Mouse (Mus musculus) neural tube, embryonic 14.5 days (tissue): Measurements from ENCODE around the gene Olfr95. TPM values are rescaled to one million over a fixed set of nuclear protein-coding genes. Genes with fewer than 3 reads are reported as not detected.

ENCODE experiments used
- ATAC-seq: fragments of 200-750 bp; cut with Nextera tagmentation; 2 replicates; pipeline ENCODE4 v1.8.0; 2017; ENCODE audit warnings: low read depth, mild to moderate bottlenecking, moderate TSS enrichment, moderate library complexity
- H3K27ac ChIP-seq: fragments of 300-500 bp; sonication (generic); 2 replicates; pipeline ENCODE4 v1.5.1; 2014; ENCODE audit warnings: low read depth, mild to moderate bottlenecking, control low read depth, low read length, moderate library complexity, mixed read lengths
- H3K27me3 ChIP-seq: fragments of 300-500 bp; sonication (generic); 2 replicates; pipeline ENCODE4 v1.6.1; 2014; ENCODE audit warnings: low read length; ENCODE audit not compliant: control insufficient read depth, insufficient read depth
- H3K36me3 ChIP-seq: fragments of 300-500 bp; sonication (generic); 2 replicates; pipeline ENCODE4 v1.6.1; 2014; ENCODE audit warnings: low read length, mixed read lengths; ENCODE audit not compliant: control insufficient read depth, insufficient read depth
- H3K4me1 ChIP-seq: fragments of 300-500 bp; sonication (generic); 2 replicates; pipeline ENCODE4 v1.6.1; 2014; ENCODE audit warnings: low read length; ENCODE audit not compliant: control insufficient read depth, insufficient read depth
- H3K4me2 ChIP-seq: fragments of 300-500 bp; sonication (generic); 2 replicates; pipeline ENCODE4 v1.6.1; 2014; ENCODE audit warnings: mild to moderate bottlenecking, low read depth, low read length, control low read depth
- H3K4me3 ChIP-seq: fragments of 300-500 bp; sonication (generic); 2 replicates; pipeline ENCODE4 v1.5.1; 2014; ENCODE audit warnings: low read depth, low read length, control low read depth, mixed read lengths
- H3K9ac ChIP-seq: fragments of 300-500 bp; sonication (generic); replicated peaks from 2 replicates; pipeline ENCODE4 v1.6.1; 2014; ENCODE audit warnings: low read depth, mild to moderate bottlenecking, control low read depth, low read length, mixed read lengths
- H3K9me3 ChIP-seq: fragments of 300-500 bp; sonication (generic); 2 replicates; pipeline ENCODE4 v1.6.1; 2016; ENCODE audit warnings: low read length; ENCODE audit not compliant: control insufficient read depth
- whole genome bisulfite sequencing: fragments of 180-500 bp; shearing (Covaris S2); extraction: QIAGEN DNeasy Blood & Tissue Kit; methylation state at CpG from one replicate; pipeline ENCODE4 v1.1.7; 2014; 5-methylcytosine and 5-hydroxymethylcytosine counted together
- polyA plus RNA-seq: library from polyadenylated mRNA; unstranded; fragments of >200 nt; fragmentation: Nextera tagmentation; extraction: Ambion mirVana; gene quantifications from 2 replicates; pipeline ENCODE4 v1.2.1, GENCODE M21; 2014

The Olfr95 gene
- polyA plus RNA-seq, 1 experiment from 2014 or later, result 0.05 TPM

GRCm38 (mm10) chr17:37210884-37211768, 1.8 kb downstream of the Olfr95 start:
- Histone ChIP-seq H3K4me2 (peak overlapping the region; percentile 51), H3K4me3 (peak overlapping the region; percentile 32), H3K27ac (no peak overlapping the region), H3K9ac (peak overlapping the region; percentile 58), H3K36me3 (no peaks in the 10 kb centered on the region), H3K4me1 (no peaks in the 10 kb centered on the region), H3K27me3 (no peaks in the 10 kb centered on the region), H3K9me3 (no peaks in the 10 kb centered on the region)
- peak; percentile 88 for ATAC-seq
- WGBS, result 23% methylated on average over 40 of the region's 40 CpGs

GRCm38 (mm10) chr17:37203917-37204236, 9.0 kb downstream of the Olfr95 start:
- Histone ChIP-seq H3K4me3 (no peak overlapping the region), H3K27ac (no peak overlapping the region), H3K36me3 (no peaks in the 10 kb centered on the region), H3K9me3 (no peaks in the 10 kb centered on the region), H3K27me3 (no peaks in the 10 kb centered on the region), H3K4me2 (no peak overlapping the region), H3K4me1 (no peaks in the 10 kb centered on the region), H3K9ac (no peak overlapping the region)
- 35% methylated on average over 3 of the region's 3 CpGs for WGBS
- peak; percentile 77; the same call in 1 of the 2 replicates for ATAC-seq

GRCm38 (mm10) chr17:37203206-37203916, 9.6 kb downstream of the Olfr95 start:
- no peaks in the 10 kb centered on the region for H3K9me3 ChIP-seq
- no peak overlapping the region for H3K4me2 ChIP-seq
- 0% methylated on average over 4 of the region's 4 CpGs for WGBS
- no peaks in the 10 kb centered on the region for H3K36me3 ChIP-seq
- no peaks in the 10 kb centered on the region; the same call in 1 of the 2 replicates for H3K27me3 ChIP-seq
- H3K9ac ChIP-seq, result no peak overlapping the region
- H3K27ac ChIP-seq, result no peak overlapping the region
- ATAC-seq, result peak; percentile 89
- no peak overlapping the region for H3K4me3 ChIP-seq
- H3K4me1 ChIP-seq, result no peaks in the 10 kb centered on the region

- Histone ChIP-seq H3K9ac (no peak within 1 kb of the TSS), H3K27me3 (peaks cover 10% of the 10 kb centered on the region), H3K4me3 (no peak within 1 kb of the TSS), H3K27ac (no peak within 1 kb of the TSS), H3K4me1 (no peaks in the 10 kb centered on the region), H3K4me2 (no peak within 1 kb of the TSS), H3K9me3 (no peaks in the 10 kb centered on the region), H3K36me3 (no peaks in the 10 kb centered on the region)
- 79% methylated on average over 2 of the region's 2 CpGs for WGBS
- no peak for ATAC-seq
Measured at GRCm38 (mm10) chr17:37200894-37201293, 12.0 kb downstream of the Olfr95 start, which contains the start of gene Olfr94. Gene Olfr94 (minus strand): TSS chr17:37200994.

- Histone ChIP-seq H3K4me2 (peak overlapping the region; percentile 84), H3K27me3 (peaks cover 10% of the 10 kb centered on the region), H3K36me3 (no peaks in the 10 kb centered on the region), H3K9me3 (no peaks in the 10 kb centered on the region), H3K9ac (peak overlapping the region; percentile 68), H3K4me3 (peak overlapping the region; percentile 58), H3K4me1 (no peaks in the 10 kb centered on the region), H3K27ac (peak overlapping the region; percentile 40)
- under 1% methylated on average over 77 of the region's 77 CpGs for WGBS
- ATAC-seq, result peak; percentile 97
Measured at GRCm38 (mm10) chr17:37196845-37197724, 15.8 kb downstream of the Olfr95 start.

- ATAC-seq, result no peak
- 93% methylated on average over 5 of the region's 5 CpGs for WGBS
- no peaks in the 10 kb centered on the region for H3K9me3 ChIP-seq
- H3K36me3 ChIP-seq, result no peaks in the 10 kb centered on the region
- H3K27me3 ChIP-seq, result peaks cover 10% of the 10 kb centered on the region
- no peaks in the 10 kb centered on the region for H3K4me1 ChIP-seq
- no peak overlapping the region for H3K9ac ChIP-seq
- H3K4me2 ChIP-seq, result no peak overlapping the region
- H3K27ac ChIP-seq, result no peak overlapping the region
- H3K4me3 ChIP-seq, result no peak overlapping the region
Measured at GRCm38 (mm10) chr17:37194782-37195181, 18.1 kb downstream of the Olfr95 start.

GRCm38 (mm10) chr17:37193656-37194055, 19.3 kb downstream of the Olfr95 start, which contains the start of gene Ubd:
Gene Ubd (plus strand): TSS chr17:37193892.
- H3K4me2 ChIP-seq, result no peak within 1 kb of the TSS
- 88% methylated on average over 2 of the region's 2 CpGs for WGBS
- H3K4me3 ChIP-seq, result no peak within 1 kb of the TSS
- no peak within 1 kb of the TSS for H3K9ac ChIP-seq
- H3K27me3 ChIP-seq, result peaks cover 10% of the 10 kb centered on the region
- H3K27ac ChIP-seq, result no peak within 1 kb of the TSS
- no peaks in the 10 kb centered on the region for H3K9me3 ChIP-seq
- ATAC-seq, result no peak
- H3K4me1 ChIP-seq, result no peaks in the 10 kb centered on the region
- no peaks in the 10 kb centered on the region for H3K36me3 ChIP-seq

GRCm38 (mm10) chr17:37193032-37193431, 19.9 kb downstream of the Olfr95 start:
- Histone ChIP-seq H3K4me2 (no peak overlapping the region), H3K36me3 (no peaks in the 10 kb centered on the region), H3K27me3 (peaks cover 10% of the 10 kb centered on the region; the same call in 1 of the 2 replicates), H3K27ac (no peak overlapping the region), H3K4me3 (no peak overlapping the region), H3K4me1 (no peaks in the 10 kb centered on the region), H3K9me3 (no peaks in the 10 kb centered on the region), H3K9ac (no peak overlapping the region)
- ATAC-seq, result no peak
